Mouse (Mus musculus): ENCODE measurements at regions not wholly inside any gene's neighbourhood (a gene's known extent, or its start where the extent isn't known, plus 50 kb on each side); places are given as distances from the start of the nearest gene placed in this dataset.

DNA sequence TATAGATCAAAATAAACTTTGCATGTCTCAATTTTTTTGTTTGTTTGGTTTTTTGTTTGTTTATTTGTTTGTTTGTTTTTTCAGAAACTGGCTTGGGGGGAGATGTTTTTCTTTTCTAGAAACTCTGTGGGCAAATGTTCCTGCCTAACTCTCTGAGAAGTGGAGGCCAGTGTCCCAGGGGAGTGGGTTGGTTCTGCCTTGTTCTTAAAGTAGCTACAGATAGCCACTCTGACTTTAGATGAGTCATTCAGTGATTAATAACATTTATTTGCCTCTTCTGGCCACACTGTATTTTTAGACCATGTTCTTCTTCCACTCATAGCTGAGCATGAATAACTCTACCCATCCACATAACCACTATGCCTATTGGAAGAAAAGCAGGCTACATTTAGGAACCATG, 405.6 kb upstream of the Adamts16 start:
- no peaks in the 10 kb centered on the region for H3K9me3 ChIP-seq
- no peak overlapping the region for H3K4me3 ChIP-seq
- peaks cover 10% of the 10 kb centered on the region for H3K4me1 ChIP-seq (replicated peaks)
- H3K4me2 ChIP-seq: no peak overlapping the region
- no peak overlapping the region for H3K9ac ChIP-seq
- peaks cover 15% of the 10 kb centered on the region; the same call in 1 of the 2 replicates for H3K27me3 ChIP-seq
- no peak for ATAC-seq (ENCODE audit: low read depth)
- no peak overlapping the region for H3K27ac ChIP-seq (replicated peaks)
- H3K36me3 ChIP-seq: no peaks in the 10 kb centered on the region

DNA sequence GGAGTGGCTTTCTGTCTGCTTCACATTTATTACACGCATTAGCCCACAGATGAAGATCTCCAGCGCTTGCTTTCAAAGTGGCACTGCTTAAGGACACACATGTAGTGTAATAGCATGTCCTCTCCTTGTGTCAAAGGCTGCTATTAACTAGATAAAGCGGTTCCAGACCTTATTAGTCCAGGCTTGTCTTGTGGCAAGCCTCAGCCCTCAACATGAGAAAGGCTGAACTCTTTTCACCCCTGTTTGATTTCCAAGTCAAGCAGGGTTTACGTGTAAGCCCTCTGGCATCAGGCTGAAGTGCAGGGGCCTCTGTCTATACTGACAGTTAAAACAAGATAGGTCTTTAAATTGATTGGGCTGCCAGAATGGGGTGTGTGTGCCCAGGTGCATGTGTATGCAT, 403.7 kb upstream of the Adamts16 start:
- 88% methylated on average over 4 of the region's 4 CpGs for WGBS
- H3K36me3 ChIP-seq: no peaks in the 10 kb centered on the region
- no peak overlapping the region for H3K4me2 ChIP-seq
- H3K4me3 ChIP-seq: no peak overlapping the region
- H3K9ac ChIP-seq: no peak overlapping the region
- no peak for ATAC-seq (ENCODE audit: low read depth)
- H3K9me3 ChIP-seq: no peaks in the 10 kb centered on the region
- peaks cover 15% of the 10 kb centered on the region for H3K27me3 ChIP-seq
- peaks cover 10% of the 10 kb centered on the region for H3K4me1 ChIP-seq (replicated peaks)
- no peak overlapping the region for H3K27ac ChIP-seq (replicated peaks)

DNA sequence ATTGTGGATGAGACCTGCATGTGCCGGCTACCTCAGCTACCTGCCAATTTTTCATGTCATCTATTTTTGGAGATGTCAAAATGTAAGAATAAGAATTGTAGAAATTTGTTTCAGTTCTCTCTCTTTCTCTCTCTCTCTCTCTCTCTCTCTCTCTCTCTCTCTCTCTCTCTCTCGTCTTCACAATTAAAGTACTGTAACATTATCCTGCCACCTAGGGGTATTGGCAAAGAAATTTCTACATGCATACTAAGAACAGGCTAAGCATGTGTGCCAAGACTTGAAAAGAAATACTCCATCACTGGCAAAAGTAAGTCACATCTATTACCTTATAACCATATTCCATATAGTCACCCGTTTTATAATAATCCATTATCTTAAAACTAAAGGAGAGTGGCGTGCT, 398.2 kb upstream of the Adamts16 start:
- Histone ChIP-seq H3K4me2 (no peak overlapping the region), H3K4me1 (replicated peaks) (no peaks in the 10 kb centered on the region), H3K4me3 (no peak overlapping the region), H3K9ac (no peak overlapping the region), H3K9me3 (no peaks in the 10 kb centered on the region), H3K27ac (replicated peaks) (no peak overlapping the region), H3K36me3 (no peaks in the 10 kb centered on the region), H3K27me3 (peaks cover 6% of the 10 kb centered on the region; the same call in 1 of the 2 replicates)
- 64% methylated on average over 4 of the region's 4 CpGs for WGBS
- ATAC-seq (ENCODE audit: low read depth): no peak

DNA sequence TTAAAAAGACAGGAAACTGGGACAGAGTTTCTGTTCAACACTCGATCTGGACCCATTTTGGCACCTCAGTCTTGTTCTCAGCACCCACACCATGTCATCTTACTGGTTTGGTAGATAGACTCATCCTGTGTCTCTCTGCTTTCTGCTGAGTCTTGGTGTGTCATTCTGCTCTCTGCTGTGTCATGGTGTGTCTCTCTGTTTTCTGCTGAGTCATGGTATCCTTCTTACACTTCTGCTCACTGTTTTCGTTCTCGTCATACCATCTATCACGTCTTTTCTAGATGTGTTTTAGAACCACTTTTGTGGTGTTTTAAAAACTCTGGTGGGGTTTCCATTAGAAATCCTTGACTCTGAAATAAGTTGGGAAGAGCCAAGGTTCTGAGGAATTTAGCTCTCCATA, 393.7 kb upstream of the Adamts16 start:
- ATAC-seq (ENCODE audit: low read depth): no peak
- H3K27me3 ChIP-seq: no peaks in the 10 kb centered on the region
- no peak overlapping the region for H3K9ac ChIP-seq
- H3K27ac ChIP-seq (replicated peaks): no peak overlapping the region
- H3K4me3 ChIP-seq: no peak overlapping the region
- no peak overlapping the region for H3K4me2 ChIP-seq
- no peaks in the 10 kb centered on the region for H3K36me3 ChIP-seq
- no peaks in the 10 kb centered on the region for H3K9me3 ChIP-seq
- H3K4me1 ChIP-seq (replicated peaks): no peaks in the 10 kb centered on the region
- 91% methylated on average over 4 of the region's 4 CpGs for WGBS

DNA sequence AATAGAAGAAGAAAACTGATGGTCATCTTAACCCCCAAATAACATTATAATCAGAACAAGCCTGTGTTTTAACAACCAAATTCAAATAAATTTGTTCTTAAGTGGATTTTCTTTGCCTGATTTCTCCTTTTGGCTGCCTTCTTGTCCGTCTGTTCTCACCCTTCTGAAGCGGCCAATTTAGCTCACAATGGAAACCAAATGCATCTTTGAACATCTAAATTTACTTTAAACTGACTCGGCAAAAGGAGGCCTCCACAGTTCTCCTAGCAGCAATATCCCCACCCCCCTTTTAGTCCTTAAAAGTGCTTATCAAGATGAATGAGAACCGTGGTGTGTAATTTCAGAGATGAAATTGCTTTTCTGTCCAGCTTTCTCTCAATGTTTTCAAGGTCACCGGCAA, 389.6 kb upstream of the Adamts16 start:
- Histone ChIP-seq H3K4me2 (no peak overlapping the region), H3K4me1 (replicated peaks) (no peaks in the 10 kb centered on the region), H3K9ac (no peak overlapping the region), H3K4me3 (no peak overlapping the region), H3K9me3 (no peaks in the 10 kb centered on the region), H3K27ac (replicated peaks) (no peak overlapping the region), H3K36me3 (no peaks in the 10 kb centered on the region), H3K27me3 (no peaks in the 10 kb centered on the region; the same call in 1 of the 2 replicates)
- no peak for ATAC-seq (ENCODE audit: low read depth)
- 78% methylated on average over 5 of the region's 5 CpGs for WGBS

DNA sequence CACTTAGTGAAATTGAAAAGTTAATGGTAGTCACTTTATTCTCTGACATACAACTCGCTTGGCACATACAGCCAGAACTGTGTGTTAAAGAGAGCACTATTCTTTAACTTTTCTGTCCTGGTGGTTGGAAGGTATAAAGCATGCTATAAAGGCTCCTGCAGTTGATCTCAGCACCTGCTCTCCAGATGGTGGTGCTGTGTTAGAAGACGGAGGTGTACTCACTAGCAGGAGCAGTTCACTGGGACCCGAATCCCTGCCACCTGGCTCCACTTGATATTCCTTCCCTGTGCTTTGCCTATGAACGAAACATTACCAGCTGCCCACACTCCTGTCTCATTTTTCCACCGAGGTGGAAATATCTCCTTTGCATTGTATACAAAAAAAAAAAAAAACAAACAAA, 373.2 kb upstream of the Adamts16 start:
- ATAC-seq (ENCODE audit: low read depth): no peak

DNA sequence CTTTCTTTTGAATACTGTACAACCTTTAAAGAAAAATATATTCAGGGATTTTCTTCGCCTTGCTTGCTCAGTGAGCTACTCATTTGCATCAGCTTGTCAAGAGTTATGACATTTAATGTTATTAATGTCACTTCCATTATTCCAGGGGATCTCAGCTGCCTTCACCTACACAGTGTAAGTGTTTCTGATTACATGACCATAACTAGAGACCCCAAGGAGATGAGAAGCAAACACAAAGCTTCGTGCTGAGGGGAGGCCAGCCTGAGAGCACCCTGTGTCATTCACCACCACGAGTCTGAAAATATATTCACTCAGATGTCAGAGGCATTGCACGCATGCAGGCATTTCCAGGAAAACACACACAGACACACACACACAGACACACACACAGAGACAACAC, 369.8 kb upstream of the Adamts16 start:
- Histone ChIP-seq H3K9ac (no peak overlapping the region), H3K4me1 (replicated peaks) (no peaks in the 10 kb centered on the region), H3K27me3 (no peaks in the 10 kb centered on the region), H3K36me3 (no peaks in the 10 kb centered on the region), H3K9me3 (no peaks in the 10 kb centered on the region), H3K27ac (replicated peaks) (no peak overlapping the region), H3K4me3 (no peak overlapping the region), H3K4me2 (no peak overlapping the region)
- WGBS: 56% methylated on average over 4 of the region's 4 CpGs
- ATAC-seq (ENCODE audit: low read depth): no peak

More for the DNA sequence above, 373.2 kb upstream of the Adamts16 start:
- Histone ChIP-seq H3K9me3 (no peaks in the 10 kb centered on the region), H3K9ac (no peak overlapping the region), H3K27ac (replicated peaks) (no peak overlapping the region), H3K4me3 (no peak overlapping the region), H3K4me1 (replicated peaks) (no peaks in the 10 kb centered on the region), H3K36me3 (no peaks in the 10 kb centered on the region), H3K27me3 (no peaks in the 10 kb centered on the region), H3K4me2 (no peak overlapping the region)
- WGBS: 64% methylated on average over 5 of the region's 5 CpGs

DNA sequence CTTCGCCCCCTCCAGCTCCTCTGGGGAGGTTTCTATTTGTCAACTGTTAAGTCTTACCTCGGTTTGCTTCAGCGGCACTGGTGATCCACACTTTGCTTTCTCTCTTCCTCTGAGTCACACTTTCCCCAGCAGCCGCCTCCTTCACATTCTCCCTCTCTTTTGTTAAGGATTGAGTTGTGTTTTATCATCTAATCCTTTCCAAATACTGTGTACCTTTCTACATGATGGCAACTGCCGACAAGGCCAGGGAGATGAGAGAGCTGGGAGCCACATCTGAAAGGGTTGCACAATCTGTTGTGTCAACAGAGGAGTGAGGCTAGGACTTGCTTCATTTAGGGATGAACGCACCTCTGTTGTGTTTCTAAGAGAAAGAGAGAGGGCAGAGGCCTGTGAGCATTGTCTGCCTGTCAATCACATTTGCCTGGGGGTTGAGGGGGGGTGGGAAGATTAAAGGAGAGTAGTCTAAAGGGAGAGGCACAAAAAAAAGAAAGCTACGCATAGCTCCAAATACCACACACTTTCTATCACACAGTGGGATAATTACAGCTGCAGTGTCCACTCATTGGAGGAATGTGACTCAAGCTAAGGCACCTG, 369.1 kb upstream of the Adamts16 start:
- Histone ChIP-seq H3K9me3 (no peaks in the 10 kb centered on the region), H3K36me3 (no peaks in the 10 kb centered on the region), H3K27ac (replicated peaks) (no peak overlapping the region), H3K9ac (no peak overlapping the region), H3K4me3 (no peak overlapping the region), H3K4me2 (no peak overlapping the region), H3K27me3 (no peaks in the 10 kb centered on the region), H3K4me1 (replicated peaks) (no peaks in the 10 kb centered on the region)
- WGBS: 46% methylated on average over 7 of the region's 7 CpGs
- no peak for ATAC-seq (ENCODE audit: low read depth)

DNA sequence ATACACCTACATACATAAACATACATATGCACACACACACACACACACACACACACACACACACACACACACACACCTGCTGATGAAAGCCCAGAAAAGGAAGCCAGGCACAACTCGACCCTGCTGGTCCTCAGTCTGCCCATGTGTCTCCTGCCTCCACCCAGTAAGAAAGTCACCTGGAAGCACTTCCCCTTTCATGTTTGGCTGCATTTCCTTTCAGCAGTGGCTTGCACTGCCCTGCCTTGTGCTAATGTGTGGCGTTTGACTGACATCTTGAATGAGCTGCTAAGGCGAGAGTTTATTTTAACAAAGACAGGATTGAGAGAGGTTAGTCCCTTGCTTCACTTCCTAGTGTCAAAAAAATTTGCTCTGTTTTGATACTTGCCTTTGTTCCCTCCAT, 364.1 kb upstream of the Adamts16 start:
- Histone ChIP-seq H3K4me1 (replicated peaks) (peaks cover 2% of the 10 kb centered on the region), H3K4me3 (no peak overlapping the region), H3K9ac (no peak overlapping the region), H3K27me3 (no peaks in the 10 kb centered on the region), H3K4me2 (no peak overlapping the region), H3K36me3 (no peaks in the 10 kb centered on the region), H3K27ac (replicated peaks) (no peak overlapping the region), H3K9me3 (no peaks in the 10 kb centered on the region)
- no peak for ATAC-seq (ENCODE audit: low read depth)
- 72% methylated on average over 3 of the region's 3 CpGs for WGBS

DNA sequence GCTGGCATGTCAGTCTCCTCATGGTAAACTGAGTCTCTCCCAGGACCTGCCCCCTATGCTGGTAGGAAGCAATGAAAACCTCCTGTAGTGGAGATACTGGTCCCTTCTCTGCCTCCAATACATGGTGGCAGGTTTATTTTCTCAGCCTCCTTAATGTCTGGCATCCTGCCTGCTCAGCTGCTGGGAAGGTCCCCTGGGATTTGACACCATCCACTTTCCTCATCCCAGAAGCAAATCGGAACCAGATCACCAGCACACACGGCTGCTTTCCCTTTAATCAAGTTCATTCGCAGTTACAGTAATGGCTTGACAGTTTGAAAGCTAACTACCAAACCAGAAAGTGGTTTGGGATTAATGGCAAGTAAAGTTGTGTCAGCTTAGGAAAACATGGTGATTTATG, 359.0 kb upstream of the Adamts16 start:
- peak; percentile 47; the same call in 1 of the 2 replicates for ATAC-seq (ENCODE audit: low read depth)
- 21% methylated on average over 3 of the region's 3 CpGs for WGBS
- no peaks in the 10 kb centered on the region for H3K9me3 ChIP-seq
- peaks cover 6% of the 10 kb centered on the region for H3K4me1 ChIP-seq (replicated peaks)
- H3K27ac ChIP-seq (replicated peaks): no peak overlapping the region
- H3K27me3 ChIP-seq: peaks cover 3% of the 10 kb centered on the region
- H3K4me3 ChIP-seq: no peak overlapping the region
- H3K36me3 ChIP-seq: no peaks in the 10 kb centered on the region
- H3K9ac ChIP-seq: no peak overlapping the region
- no peak overlapping the region for H3K4me2 ChIP-seq

DNA sequence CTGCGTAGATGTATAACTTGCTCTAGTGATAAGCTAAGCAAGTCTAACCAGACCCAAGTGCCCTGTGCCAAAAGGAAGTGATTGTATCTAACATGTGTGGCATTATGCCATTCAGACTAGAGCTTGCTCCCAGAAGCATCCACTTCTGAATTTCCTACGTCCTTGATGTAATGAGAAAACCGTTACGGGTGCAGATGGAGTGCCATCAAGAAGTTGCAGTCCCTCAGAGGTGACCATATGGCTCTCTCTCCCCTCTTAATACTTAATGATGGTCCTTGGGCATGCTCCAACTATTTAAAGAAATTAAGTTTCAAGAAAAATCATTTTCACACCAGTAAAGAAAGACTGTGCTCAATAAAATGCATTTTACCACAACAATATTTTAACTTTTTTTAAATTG, 354.1 kb upstream of the Adamts16 start:
- no peak for ATAC-seq (ENCODE audit: low read depth)
- H3K4me2 ChIP-seq: no peak overlapping the region
- no peak overlapping the region for H3K27ac ChIP-seq (replicated peaks)
- WGBS: 78% methylated on average over 4 of the region's 4 CpGs
- H3K36me3 ChIP-seq: no peaks in the 10 kb centered on the region
- H3K4me3 ChIP-seq: no peak overlapping the region
- H3K9me3 ChIP-seq: no peaks in the 10 kb centered on the region
- no peak overlapping the region for H3K9ac ChIP-seq
- peaks cover 4% of the 10 kb centered on the region for H3K4me1 ChIP-seq (replicated peaks)
- H3K27me3 ChIP-seq: peaks cover 3% of the 10 kb centered on the region

DNA sequence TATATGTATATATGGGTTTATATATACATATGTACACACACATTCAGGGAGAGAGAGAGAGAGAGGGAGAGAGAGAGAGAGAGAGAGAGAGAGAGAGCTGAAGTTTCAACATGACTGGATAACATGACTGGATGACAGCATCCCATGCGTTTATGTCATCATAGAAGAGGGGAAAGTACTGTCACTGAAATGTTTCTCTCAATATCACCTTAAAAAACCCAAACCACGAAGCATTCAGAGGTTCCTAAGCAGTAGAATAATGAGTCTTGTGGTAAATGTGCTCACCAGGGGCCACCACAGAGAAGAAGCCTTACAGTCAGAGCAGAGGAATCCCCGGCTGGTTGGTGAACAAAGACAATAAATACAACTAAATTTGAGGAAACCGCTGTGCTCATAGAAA, 342.9 kb upstream of the Adamts16 start:
- WGBS: 78% methylated on average over 4 of the region's 4 CpGs

DNA sequence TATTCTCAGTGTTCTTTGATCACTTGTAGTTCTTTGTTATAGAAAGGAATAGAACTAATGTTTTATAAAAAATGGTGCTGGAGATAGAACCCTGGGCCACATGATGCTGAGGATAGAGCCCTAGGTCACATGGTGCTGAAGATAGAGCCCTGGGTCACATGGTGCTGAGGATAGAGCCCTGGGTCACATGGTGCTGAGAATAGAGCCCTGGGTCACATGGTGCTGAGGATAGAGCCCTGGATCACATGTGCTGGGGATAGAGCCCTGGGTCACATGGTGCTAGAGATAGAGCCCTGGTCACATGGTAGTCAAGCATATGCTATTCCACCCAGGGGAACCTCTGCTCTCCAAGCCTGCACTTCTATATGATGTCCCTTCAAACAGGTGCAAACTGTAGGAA, 337.5 kb upstream of the Adamts16 start:
- no peaks in the 10 kb centered on the region for H3K9me3 ChIP-seq
- H3K27ac ChIP-seq (replicated peaks): no peak overlapping the region
- no peak overlapping the region for H3K9ac ChIP-seq
- peaks cover 3% of the 10 kb centered on the region; the same call in 1 of the 2 replicates for H3K27me3 ChIP-seq
- no peak overlapping the region for H3K4me2 ChIP-seq
- H3K4me3 ChIP-seq: no peak overlapping the region
- H3K36me3 ChIP-seq: no peaks in the 10 kb centered on the region
- H3K4me1 ChIP-seq (replicated peaks): no peaks in the 10 kb centered on the region
- ATAC-seq (ENCODE audit: low read depth): no peak

More for the DNA sequence above, 342.9 kb upstream of the Adamts16 start:
- no peak for ATAC-seq (ENCODE audit: low read depth)
- H3K9me3 ChIP-seq: no peaks in the 10 kb centered on the region
- H3K27ac ChIP-seq (replicated peaks): no peak overlapping the region
- H3K36me3 ChIP-seq: no peaks in the 10 kb centered on the region
- H3K4me1 ChIP-seq (replicated peaks): no peaks in the 10 kb centered on the region
- no peak overlapping the region for H3K4me2 ChIP-seq
- no peak overlapping the region for H3K4me3 ChIP-seq
- no peak overlapping the region for H3K9ac ChIP-seq
- H3K27me3 ChIP-seq: peaks cover 3% of the 10 kb centered on the region; the same call in 1 of the 2 replicates
